Mouse (Mus musculus) inflammation-experienced regulatory T-cells, adult 16 weeks (primary cell): Measurements from ENCODE around the gene Bivm. TPM values are rescaled to one million over a fixed set of nuclear protein-coding genes. Genes with fewer than 3 reads are reported as not detected.

Source experiments
- polyA plus RNA-seq: library from polyadenylated mRNA; unstranded; fragments of 100-300 nt; shearing (Covaris generic); gene quantifications from one replicate; pipeline ENCODE4 v1.2.1, GENCODE M21; 2017

Bivm gene
- 18.1 TPM for polyA plus RNA-seq

GRCm38 (mm10) chr1:44118239-44119054 is at the start of gene Bivm, which contains the start of gene Kdelc1:
Gene Bivm, plus strand, starts transcription at chr1:44118957.
Gene Kdelc1, minus strand, starts transcription at chr1:44118808.

GRCm38 (mm10) chr1:44102259-44102717 is 16.5 kb upstream of the Bivm start, which contains the start of gene Tex30:
Gene Tex30, minus strand, starts transcription at chr1:44102441.

GRCm38 (mm10) chr1:44147563-44148381 is 29.0 kb downstream of the Bivm start, which contains the start of gene Ercc5:
Gene Ercc5, plus strand, starts transcription at chr1:44147744.

Other genes starting within 250 kb of the Bivm start
- gene Tpp2, start 185.3 kb upstream of the Bivm start, polyA plus RNA-seq, result 198 TPM
- gene Mettl21c, start 98.9 kb upstream of the Bivm start, polyA plus RNA-seq, result 0.41 TPM
- 0.17 TPM for gene Gm8251, start 57.0 kb upstream of the Bivm start, polyA plus RNA-seq
- 53.6 TPM for gene Tex30, start 16.5 kb upstream of the Bivm start, polyA plus RNA-seq
- gene Kdelc1, start 149 bp upstream of the Bivm start, polyA plus RNA-seq, result 22.9 TPM
- gene Ercc5, start 28.8 kb downstream of the Bivm start, polyA plus RNA-seq, result 28.5 TPM
- not detected for gene Mettl21e, start 100.0 kb downstream of the Bivm start, polyA plus RNA-seq